Mouse (Mus musculus) brain, embryonic 14.5 days (tissue): Measurements from ENCODE around the gene Nefh. TPM values are rescaled to one million over a fixed set of nuclear protein-coding genes. Genes with fewer than 3 reads are reported as not detected.

ENCODE experiments used
- DNase-seq: peaks from one replicate; pipeline ENCODE4 v3.0.0-alpha.2; 2011; ENCODE audit warnings: low read depth
- CTCF ChIP-seq: fragments of 200-500 bp; IDR thresholded peaks from 2 replicates; pipeline ENCODE4 v1.5.1; 2012; ENCODE audit warnings: inconsistent platforms, mild to moderate bottlenecking, moderate library complexity, borderline replicate concordance; ENCODE audit not compliant: insufficient read depth, insufficient read length; ENCODE audit errors: extremely low read depth
- POLR2A ChIP-seq: fragments of 200-500 bp; IDR thresholded peaks from 2 replicates; pipeline ENCODE4 v1.6.1; 2012; ENCODE audit warnings: mild to moderate bottlenecking, inconsistent platforms, borderline replicate concordance; ENCODE audit not compliant: poor library complexity, insufficient read depth, insufficient read length, severe bottlenecking; ENCODE audit errors: extremely low read depth
- polyA plus RNA-seq: library from polyadenylated mRNA; depleted of rRNA; stranded (reverse); fragments of >200 nt; gene quantifications from 2 replicates; pipeline ENCODE4 v1.2.3, GENCODE M21; 2012; rRNA removed

Nefh gene
- polyA plus RNA-seq, 1 experiment, result 4.9 TPM

- TF ChIP-seq POLR2A (no peak), CTCF (peak; percentile 58; the same call in 1 of the 2 replicates)
- peak; percentile 18 for DNase-seq
Observed at GRCm38 (mm10) chr11:4900437-4900836, 47.4 kb downstream of the Nefh start.

GRCm38 (mm10) chr11:4894848-4895816 is 52.7 kb downstream of the Nefh start, which contains the start of gene Thoc5:
TSS of gene Thoc5 (plus strand) at chr11:4895320.
- peak; percentile 96 for DNase-seq
- TF ChIP-seq CTCF (no peak), POLR2A (peak; percentile 41; the same call in 1 of the 2 replicates)

Other genes with a start within 250 kb of the Nefh start
- gene Uqcr10, start 243.7 kb downstream of the Nefh start, polyA plus RNA-seq, result 554 and 676 TPM in 2 replicates
- 40.2 and 57.7 TPM in 2 replicates for gene Zmat5, start 243.4 kb downstream of the Nefh start, polyA plus RNA-seq
- gene Cabp7, start 201.3 kb downstream of the Nefh start, polyA plus RNA-seq, result 5.0 and 5.2 TPM in 2 replicates
- gene Nf2, start 98.5 kb downstream of the Nefh start, polyA plus RNA-seq, result 82.3 and 96.3 TPM in 2 replicates
- 101 and 117 TPM in 2 replicates for gene Nipsnap1, start 74.1 kb downstream of the Nefh start, polyA plus RNA-seq
- gene Thoc5, start 52.7 kb downstream of the Nefh start, polyA plus RNA-seq, result 75.1 and 84.7 TPM in 2 replicates
- gene Ap1b1, start 38.8 kb upstream of the Nefh start, polyA plus RNA-seq, result 110 and 115 TPM in 2 replicates
- gene Rasl10a, start 110.1 kb upstream of the Nefh start, polyA plus RNA-seq, result 0.41 and 0.48 TPM in 2 replicates
- gene Gas2l1, start 117.3 kb upstream of the Nefh start, polyA plus RNA-seq, result 32.6 and 38.1 TPM in 2 replicates
- 41.9 and 51.4 TPM in 2 replicates for gene Rhbdd3, start 150.9 kb upstream of the Nefh start, polyA plus RNA-seq
- 402 and 518 TPM in 2 replicates for gene Ewsr1, start 151.2 kb upstream of the Nefh start, polyA plus RNA-seq
- 10.3 and 13.4 TPM in 2 replicates for gene Emid1, start 204.2 kb upstream of the Nefh start, polyA plus RNA-seq